Mouse (Mus musculus) liver, embryonic 15.5 days (tissue): ENCODE results near the gene Znrf1. TPM values are rescaled to one million over a fixed set of nuclear protein-coding genes. Genes with fewer than 3 reads are reported as not detected.
A peak's percentile ranks its signal among the peaks of the same experiment; 100 is the strongest.

Source experiments
- ATAC-seq: fragments of 200-750 bp; cut with Nextera tagmentation; 2 replicates; pipeline ENCODE4 v1.8.0; 2017; ENCODE audit warnings: moderate number of reproducible peaks, mild to moderate bottlenecking, moderate library complexity; ENCODE audit not compliant: insufficient read depth
- H3K27ac ChIP-seq: fragments of 300-500 bp; sonication (generic); replicated peaks from 2 replicates; pipeline ENCODE4 v1.5.1; 2015; ENCODE audit warnings: mild to moderate bottlenecking, inconsistent platforms
- H3K27me3 ChIP-seq: fragments of 300-500 bp; sonication (generic); 2 replicates; pipeline ENCODE4 v1.6.1; 2015; ENCODE audit warnings: mild to moderate bottlenecking, inconsistent platforms
- H3K36me3 ChIP-seq: fragments of 300-500 bp; sonication (generic); replicated peaks from 2 replicates; pipeline ENCODE4 v1.6.1; 2015; ENCODE audit warnings: moderate library complexity, mild to moderate bottlenecking, inconsistent platforms
- H3K4me1 ChIP-seq: fragments of 300-500 bp; sonication (generic); replicated peaks from 2 replicates; pipeline ENCODE4 v1.6.1; 2015; ENCODE audit warnings: inconsistent platforms
- H3K4me2 ChIP-seq: fragments of 300-500 bp; sonication (generic); 2 replicates; pipeline ENCODE4 v1.6.1; 2015; ENCODE audit warnings: moderate library complexity, mild to moderate bottlenecking, inconsistent platforms
- H3K4me3 ChIP-seq: fragments of 300-500 bp; sonication (generic); replicated peaks from 2 replicates; pipeline ENCODE4 v1.5.1; 2015; ENCODE audit warnings: mild to moderate bottlenecking, inconsistent platforms
- H3K9ac ChIP-seq: fragments of 300-500 bp; sonication (generic); 2 replicates; pipeline ENCODE4 v1.6.1; 2015; ENCODE audit warnings: moderate library complexity, mild to moderate bottlenecking, inconsistent platforms
- H3K9me3 ChIP-seq: fragments of 300-500 bp; sonication (generic); replicated peaks from 2 replicates; pipeline ENCODE4 v1.6.1; 2016; ENCODE audit warnings: inconsistent platforms
- WGBS: fragments of 180-500 bp; shearing (Covaris S2); methylation state at CpG from one replicate; pipeline ENCODE4 v1.1.7; 2015; ENCODE audit warnings: mixed read lengths; ENCODE audit not compliant: insufficient replicate concordance; 5-methylcytosine and 5-hydroxymethylcytosine counted together
- polyA plus RNA-seq: library from polyadenylated mRNA; unstranded; fragments of >200 nt; fragmentation: Nextera tagmentation; extraction: Ambion mirVana; gene quantifications from 2 replicates; pipeline ENCODE4 v1.2.1, GENCODE M21; 2015

Gene Znrf1
- polyA plus RNA-seq, 1 experiment from 2014 or later = 6.6 TPM

- Histone ChIP-seq H3K4me2 (no peak overlapping the region), H3K4me1 (peaks cover 84% of the 10 kb centered on the region), H3K9ac (no peak overlapping the region), H3K9me3 (no peaks in the 10 kb centered on the region), H3K27me3 (no peaks in the 10 kb centered on the region), H3K36me3 (no peaks in the 10 kb centered on the region), H3K4me3 (no peak overlapping the region), H3K27ac (no peak overlapping the region)
- no peak for ATAC-seq
- WGBS = 67% methylated on average over 4 of the region's 4 CpGs
Measured at GRCm38 (mm10) chr8:111569926-111570325, 34.0 kb downstream of the Znrf1 start.

GRCm38 (mm10) chr8:111570432-111570831, 34.5 kb downstream of the Znrf1 start:
- ATAC-seq = no peak
- Histone ChIP-seq H3K4me1 (peaks cover 80% of the 10 kb centered on the region), H3K9me3 (no peaks in the 10 kb centered on the region), H3K36me3 (no peaks in the 10 kb centered on the region), H3K4me2 (no peak overlapping the region), H3K9ac (no peak overlapping the region), H3K4me3 (no peak overlapping the region), H3K27ac (no peak overlapping the region), H3K27me3 (no peaks in the 10 kb centered on the region)
- 43% methylated on average over 2 of the region's 2 CpGs for WGBS

GRCm38 (mm10) chr8:111571661-111572060, 35.8 kb downstream of the Znrf1 start:
- H3K4me3 ChIP-seq = no peak overlapping the region
- WGBS = 74% methylated on average over 10 of the region's 10 CpGs
- H3K36me3 ChIP-seq = no peaks in the 10 kb centered on the region
- no peak for ATAC-seq
- H3K4me1 ChIP-seq = peaks cover 68% of the 10 kb centered on the region
- H3K4me2 ChIP-seq = no peak overlapping the region
- no peak overlapping the region for H3K9ac ChIP-seq
- H3K9me3 ChIP-seq = no peaks in the 10 kb centered on the region
- H3K27me3 ChIP-seq = no peaks in the 10 kb centered on the region
- no peak overlapping the region for H3K27ac ChIP-seq

DNA sequence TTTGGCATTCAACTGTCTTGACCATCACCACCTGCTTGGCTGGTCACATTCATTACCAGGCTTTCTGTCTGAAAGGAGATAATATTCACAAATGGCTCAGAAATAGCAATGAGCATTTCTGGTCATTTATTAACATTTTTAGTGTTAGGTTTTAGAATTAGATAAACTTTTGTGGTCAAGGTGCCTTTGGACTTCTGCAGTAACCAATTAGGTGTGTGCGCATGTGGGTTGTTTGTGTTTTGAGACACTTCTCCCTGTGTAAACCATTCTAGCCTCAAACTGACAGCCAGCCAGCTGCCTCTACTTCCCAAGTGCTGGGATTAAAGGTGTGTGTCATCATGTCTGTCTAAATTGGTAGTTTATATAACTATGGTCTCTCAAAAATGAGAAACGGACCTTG, 36.5 kb downstream of the Znrf1 start:
- no peaks in the 10 kb centered on the region for H3K9me3 ChIP-seq
- H3K4me3 ChIP-seq = no peak overlapping the region
- no peak for ATAC-seq
- no peak overlapping the region for H3K9ac ChIP-seq
- no peaks in the 10 kb centered on the region for H3K36me3 ChIP-seq
- H3K4me2 ChIP-seq = 0 out of 2 replicates have a peak overlapping the region, but pooled peaks have one; percentile 71
- WGBS = 78% methylated on average over 2 of the region's 2 CpGs
- no peaks in the 10 kb centered on the region for H3K27me3 ChIP-seq
- peak overlapping the region; percentile 58 for H3K27ac ChIP-seq
- H3K4me1 ChIP-seq = peaks cover 62% of the 10 kb centered on the region

DNA sequence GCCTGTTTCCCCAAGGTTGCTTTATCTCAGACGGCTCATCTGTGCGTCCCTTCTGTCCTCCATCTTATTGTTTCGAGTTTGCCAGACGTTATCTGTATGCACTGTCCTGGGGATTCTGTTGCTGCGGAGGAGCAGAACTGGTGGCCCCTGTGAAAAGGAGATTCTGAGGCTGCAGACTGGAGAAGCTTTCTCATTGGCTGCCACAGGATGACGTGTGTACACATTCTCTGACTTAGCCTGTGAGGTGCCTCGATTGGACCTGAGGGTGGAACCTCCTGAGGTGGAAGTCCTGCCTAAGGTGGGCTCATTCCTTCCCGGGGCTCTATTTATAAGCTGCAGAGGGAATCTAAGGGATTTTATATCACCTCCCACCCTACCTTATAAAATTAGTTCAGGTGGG, 37.7 kb downstream of the Znrf1 start:
- Histone ChIP-seq H3K27me3 (no peaks in the 10 kb centered on the region), H3K4me2 (peak overlapping the region; percentile 71), H3K4me3 (peak overlapping the region; percentile 48), H3K27ac (peak overlapping the region; percentile 67), H3K9me3 (no peaks in the 10 kb centered on the region), H3K4me1 (peaks cover 51% of the 10 kb centered on the region), H3K36me3 (no peaks in the 10 kb centered on the region), H3K9ac (peak overlapping the region; percentile 19)
- ATAC-seq = peak; percentile 96
- 8% methylated on average over 8 of the region's 8 CpGs for WGBS

- peak; percentile 68 for ATAC-seq
- Histone ChIP-seq H3K4me1 (peaks cover 46% of the 10 kb centered on the region), H3K27ac (peak overlapping the region; percentile 67), H3K27me3 (no peaks in the 10 kb centered on the region), H3K9ac (peak overlapping the region; percentile 4; the same call in 1 of the 2 replicates), H3K36me3 (no peaks in the 10 kb centered on the region), H3K4me2 (peak overlapping the region; percentile 71), H3K4me3 (peak overlapping the region; percentile 48), H3K9me3 (no peaks in the 10 kb centered on the region)
- WGBS = 40% methylated on average over 2 of the region's 2 CpGs
Measured at GRCm38 (mm10) chr8:111574016-111574415, 38.1 kb downstream of the Znrf1 start.

- WGBS = 71% methylated on average over 4 of the region's 4 CpGs
- no peak for ATAC-seq
- no peaks in the 10 kb centered on the region for H3K27me3 ChIP-seq
- no peak overlapping the region for H3K4me3 ChIP-seq
- H3K9me3 ChIP-seq = no peaks in the 10 kb centered on the region
- H3K4me1 ChIP-seq = peaks cover 37% of the 10 kb centered on the region
- H3K27ac ChIP-seq = no peak overlapping the region
- no peak overlapping the region for H3K4me2 ChIP-seq
- H3K9ac ChIP-seq = no peak overlapping the region
- H3K36me3 ChIP-seq = no peaks in the 10 kb centered on the region
Measured at GRCm38 (mm10) chr8:111575492-111575891, 39.6 kb downstream of the Znrf1 start.

- Histone ChIP-seq H3K4me2 (no peak overlapping the region), H3K4me1 (peaks cover 36% of the 10 kb centered on the region), H3K27ac (no peak overlapping the region), H3K9ac (no peak overlapping the region), H3K4me3 (no peak overlapping the region), H3K9me3 (no peaks in the 10 kb centered on the region), H3K27me3 (no peaks in the 10 kb centered on the region), H3K36me3 (no peaks in the 10 kb centered on the region)
- no peak for ATAC-seq
Measured at GRCm38 (mm10) chr8:111576501-111576900, 40.6 kb downstream of the Znrf1 start.

- H3K4me2 ChIP-seq = no peak overlapping the region
- no peak overlapping the region for H3K4me3 ChIP-seq
- ATAC-seq = no peak
- no peak overlapping the region for H3K27ac ChIP-seq
- no peaks in the 10 kb centered on the region for H3K9me3 ChIP-seq
- H3K27me3 ChIP-seq = no peaks in the 10 kb centered on the region
- no peak overlapping the region for H3K9ac ChIP-seq
- no peaks in the 10 kb centered on the region for H3K36me3 ChIP-seq
- H3K4me1 ChIP-seq = peaks cover 21% of the 10 kb centered on the region
- 62% methylated on average over 9 of the region's 9 CpGs for WGBS
Measured at GRCm38 (mm10) chr8:111577880-111578533, 42.1 kb downstream of the Znrf1 start.

GRCm38 (mm10) chr8:111579318-111579717, 43.4 kb downstream of the Znrf1 start:
- no peaks in the 10 kb centered on the region for H3K36me3 ChIP-seq
- no peak overlapping the region for H3K4me3 ChIP-seq
- 64% methylated on average over 1 of the region's 1 CpGs for WGBS
- no peaks in the 10 kb centered on the region for H3K27me3 ChIP-seq
- H3K9ac ChIP-seq = no peak overlapping the region
- peaks cover 8% of the 10 kb centered on the region for H3K4me1 ChIP-seq
- H3K27ac ChIP-seq = no peak overlapping the region
- H3K9me3 ChIP-seq = no peaks in the 10 kb centered on the region
- ATAC-seq = no peak
- H3K4me2 ChIP-seq = no peak overlapping the region

- Histone ChIP-seq H3K9me3 (no peaks in the 10 kb centered on the region), H3K4me3 (no peak overlapping the region), H3K27me3 (no peaks in the 10 kb centered on the region), H3K4me2 (no peak overlapping the region), H3K9ac (no peak overlapping the region), H3K4me1 (no peaks in the 10 kb centered on the region; the same call in 1 of the 2 replicates), H3K36me3 (no peaks in the 10 kb centered on the region), H3K27ac (no peak overlapping the region)
- no peak for ATAC-seq
- WGBS = 77% methylated on average over 3 of the region's 3 CpGs
Measured at GRCm38 (mm10) chr8:111580306-111580705, 44.4 kb downstream of the Znrf1 start.

- Histone ChIP-seq H3K27me3 (no peaks in the 10 kb centered on the region), H3K9ac (no peak overlapping the region), H3K4me1 (peaks cover 12% of the 10 kb centered on the region), H3K4me3 (no peak overlapping the region), H3K27ac (no peak overlapping the region), H3K4me2 (no peak overlapping the region), H3K9me3 (no peaks in the 10 kb centered on the region), H3K36me3 (0 out of 2 replicates have a peak, but pooled peaks cover 3% of the 10 kb centered on the region)
- no peak for ATAC-seq
- WGBS = 82% methylated on average over 3 of the region's 3 CpGs
Measured at GRCm38 (mm10) chr8:111582386-111582785, 46.5 kb downstream of the Znrf1 start.
